Mouse (Mus musculus): ENCODE results near the gene Olfr723. TPM values are rescaled to one million over a fixed set of nuclear protein-coding genes. Genes with fewer than 3 reads are reported as not detected.

Olfr723 gene
- not detected for polyA plus RNA-seq (2017; shearing (Covaris generic))

DNA sequence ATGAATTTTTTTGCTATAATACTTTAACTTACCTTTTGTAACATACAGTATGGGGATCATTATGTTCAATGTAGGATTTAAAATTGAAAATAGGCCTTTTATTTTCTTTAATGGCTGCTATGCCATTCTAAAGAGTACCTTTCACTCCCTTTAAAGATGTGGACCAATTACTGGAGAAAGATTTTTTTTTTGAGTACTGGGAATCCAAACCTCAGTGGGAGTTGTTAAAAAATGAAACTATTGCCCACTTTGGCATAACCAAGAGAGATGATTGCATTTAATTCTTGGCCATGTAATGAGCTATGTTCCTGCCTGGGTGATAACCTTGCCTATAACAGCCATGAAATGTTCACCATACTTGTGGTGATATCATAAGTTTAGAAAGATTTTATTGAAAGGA, at the start of gene Olfr723:
Gene Olfr723, minus strand, starts transcription at position 101 of the 400 bp plus-strand sequence.

DNA sequence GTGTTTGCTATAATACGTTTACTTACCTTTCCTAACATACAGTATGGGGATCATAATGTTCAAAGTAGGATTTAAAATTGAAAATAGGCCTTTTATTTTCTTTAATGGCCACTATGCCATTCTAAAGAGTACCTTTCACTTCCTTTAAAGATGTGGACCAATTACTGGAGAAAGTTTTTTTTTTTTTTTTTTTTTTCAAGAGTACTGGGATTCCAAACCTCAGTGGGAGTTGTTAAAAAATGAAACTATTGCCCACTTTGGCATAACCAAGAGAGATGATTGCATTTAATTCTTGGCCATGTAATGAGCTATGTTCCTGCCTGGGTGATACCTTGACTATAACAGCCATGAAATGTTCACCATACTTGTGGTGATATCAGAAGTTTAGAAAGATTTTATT, 31.6 kb upstream of the Olfr723 start, which contains the start of gene Olfr724:
Gene Olfr724, minus strand, starts transcription at position 101 of the 400 bp plus-strand sequence.

DNA sequence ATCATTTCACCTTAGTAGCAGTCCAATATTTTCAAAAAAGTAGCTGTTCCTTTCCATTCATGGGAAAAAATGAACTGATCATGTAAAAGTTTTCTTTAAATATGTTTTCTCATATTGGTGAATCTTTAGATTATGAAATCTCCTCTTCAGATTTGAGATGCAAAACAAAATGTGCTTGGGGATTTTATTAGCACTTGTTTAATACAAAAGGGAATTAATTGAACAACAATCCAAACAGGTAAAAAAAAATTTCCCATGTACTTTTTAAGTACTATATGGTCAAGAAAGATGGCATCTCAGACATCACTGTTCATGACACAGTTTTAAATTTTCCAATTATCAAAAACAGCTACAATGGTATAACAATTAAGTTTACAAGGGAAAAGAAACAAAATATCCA, 29.7 kb downstream of the Olfr723 start, which contains the start of gene Olfr722:
Gene Olfr722, minus strand, starts transcription at position 101 of the 400 bp plus-strand sequence.

Other genes starting within 250 kb of the Olfr723 start
- not detected for gene Armh4, start 148.4 kb downstream of the Olfr723 start, polyA plus RNA-seq (2017; shearing (Covaris generic))
- gene Olfr722, start 29.8 kb downstream of the Olfr723 start, polyA plus RNA-seq (2017; shearing (Covaris generic)), result not detected
- not detected for gene Olfr724, start 31.5 kb upstream of the Olfr723 start, polyA plus RNA-seq (2017; shearing (Covaris generic))
- gene Olfr725, start 108.6 kb upstream of the Olfr723 start, polyA plus RNA-seq (2017; shearing (Covaris generic)), result not detected
- gene Olfr726, start 159.2 kb upstream of the Olfr723 start, polyA plus RNA-seq (2017; shearing (Covaris generic)), result not detected
- 0.63 TPM for gene Olfr727, start 191.4 kb upstream of the Olfr723 start, polyA plus RNA-seq (2017; shearing (Covaris generic))
- gene Olfr728, start 210.9 kb upstream of the Olfr723 start, polyA plus RNA-seq (2017; shearing (Covaris generic)), result 0.52 TPM
- not detected for gene Olfr729, start 221.1 kb upstream of the Olfr723 start, polyA plus RNA-seq (2017; shearing (Covaris generic))